Mouse (Mus musculus) intestine, postnatal 0 days (tissue): ENCODE data around the gene P2rx4. TPM values are rescaled to one million over a fixed set of nuclear protein-coding genes. Genes with fewer than 3 reads are reported as not detected.

Source experiments
- ATAC-seq: fragments of 200-750 bp; cut with Nextera tagmentation; 2 replicates; pipeline ENCODE4 v1.8.0; 2017; ENCODE audit warnings: mild to moderate bottlenecking, moderate TSS enrichment, moderate library complexity
- H3K27ac ChIP-seq: fragments of 300-500 bp; sonication (generic); 2 replicates; pipeline ENCODE4 v1.5.1; 2014; ENCODE audit warnings: mild to moderate bottlenecking, low read depth, low read length, moderate library complexity
- H3K27me3 ChIP-seq: fragments of 300-500 bp; sonication (generic); replicated peaks from 2 replicates; pipeline ENCODE4 v1.6.1; 2014; ENCODE audit warnings: low read length, mixed read lengths; ENCODE audit not compliant: control insufficient read depth, insufficient read depth
- H3K36me3 ChIP-seq: fragments of 300-500 bp; sonication (generic); 2 replicates; pipeline ENCODE4 v1.6.1; 2014; ENCODE audit warnings: mild to moderate bottlenecking, moderate library complexity; ENCODE audit not compliant: control insufficient read depth, insufficient read depth
- H3K4me1 ChIP-seq: fragments of 300-500 bp; sonication (generic); replicated peaks from 2 replicates; pipeline ENCODE4 v1.6.1; 2014; ENCODE audit warnings: antibody characterized with exemption, low read length, mixed read lengths; ENCODE audit not compliant: control insufficient read depth, insufficient read depth
- H3K4me2 ChIP-seq: fragments of 300-500 bp; sonication (generic); replicated peaks from 2 replicates; pipeline ENCODE4 v1.6.1; 2014; ENCODE audit warnings: low read depth, mild to moderate bottlenecking, moderate library complexity
- H3K4me3 ChIP-seq: fragments of 300-500 bp; sonication (generic); 2 replicates; pipeline ENCODE4 v1.5.1; 2014; ENCODE audit warnings: low read depth, low read length
- H3K9ac ChIP-seq: fragments of 300-500 bp; sonication (generic); 2 replicates; pipeline ENCODE4 v1.6.1; 2014; ENCODE audit warnings: mild to moderate bottlenecking, low read depth, low read length
- H3K9me3 ChIP-seq: fragments of 300-500 bp; sonication (generic); 2 replicates; pipeline ENCODE4 v1.6.1; 2016; ENCODE audit warnings: mixed run types; ENCODE audit not compliant: control insufficient read depth
- CTCF ChIP-seq: sonication (generic); IDR thresholded peaks from 2 replicates; pipeline ENCODE4 v1.5.1; 2016; ENCODE audit warnings: low read depth, mild to moderate bottlenecking, control low read depth, antibody characterized with exemption, moderate library complexity
- WGBS: fragments of 180-500 bp; shearing (Covaris S2); extraction: QIAGEN DNeasy Blood & Tissue Kit; methylation state at CpG from one replicate; pipeline ENCODE4 v1.1.7; 2014; 5-methylcytosine and 5-hydroxymethylcytosine counted together
- polyA plus RNA-seq: library from polyadenylated mRNA; unstranded; fragments of >200 nt; fragmentation: Nextera tagmentation; extraction: Ambion mirVana; gene quantifications from 2 replicates; pipeline ENCODE4 v1.2.1, GENCODE M21; 2015

Gene P2rx4
- polyA plus RNA-seq, 1 experiment from 2014 or later: 90.3 TPM

DNA sequence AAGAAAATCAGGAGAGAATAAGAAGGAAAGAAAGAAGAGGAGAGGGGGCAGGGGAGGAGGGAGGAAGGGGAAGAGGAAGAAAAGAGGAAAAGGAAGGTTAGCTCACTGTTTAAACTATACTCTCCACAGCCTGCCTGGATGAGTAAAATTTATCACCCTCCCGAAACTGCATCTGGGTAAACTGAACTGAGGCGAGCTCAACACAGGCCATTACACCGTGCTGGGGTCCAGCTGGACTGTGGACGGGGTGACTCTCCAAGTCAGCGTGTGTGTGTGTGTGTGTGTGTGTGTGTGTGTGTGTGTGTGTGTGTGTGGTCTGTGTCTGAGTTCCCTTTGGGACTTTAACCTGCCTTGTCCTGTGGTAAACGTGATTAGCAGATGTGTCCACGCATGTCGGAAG lies 31.3 kb upstream of the P2rx4 start:
- Histone ChIP-seq H3K4me3 (no peak overlapping the region), H3K9me3 (no peaks in the 10 kb centered on the region), H3K27me3 (no peaks in the 10 kb centered on the region), H3K4me2 (no peak overlapping the region), H3K4me1 (no peaks in the 10 kb centered on the region), H3K27ac (no peak overlapping the region), H3K36me3 (no peaks in the 10 kb centered on the region), H3K9ac (no peak overlapping the region)
- ATAC-seq: no peak
- TF ChIP-seq CTCF: no peak
- 66% methylated on average over 8 of the region's 8 CpGs for WGBS

DNA sequence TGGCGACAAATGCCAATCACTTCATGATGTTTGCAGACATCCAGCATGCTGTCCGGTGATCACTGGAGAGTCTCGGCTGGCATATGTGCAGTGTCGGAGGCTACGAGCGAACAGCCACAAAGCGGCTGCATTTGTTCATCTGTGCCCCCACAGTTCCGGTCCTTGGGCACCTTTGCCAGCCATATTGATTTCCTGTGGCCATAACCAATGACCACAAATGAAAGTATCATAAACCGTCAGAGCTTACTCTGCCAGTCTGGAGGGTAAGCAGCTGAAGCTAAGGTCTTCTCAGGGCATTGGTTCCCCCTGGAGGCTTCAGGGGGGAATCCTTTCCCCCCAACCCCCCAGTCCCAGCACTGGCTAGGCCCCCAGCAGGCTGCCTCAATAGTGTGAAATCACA lies 29.4 kb upstream of the P2rx4 start:
- Histone ChIP-seq H3K36me3 (no peaks in the 10 kb centered on the region), H3K4me3 (no peak overlapping the region), H3K27me3 (no peaks in the 10 kb centered on the region), H3K4me1 (no peaks in the 10 kb centered on the region), H3K9ac (no peak overlapping the region), H3K27ac (no peak overlapping the region), H3K9me3 (no peaks in the 10 kb centered on the region), H3K4me2 (no peak overlapping the region)
- WGBS: 88% methylated on average over 9 of the region's 9 CpGs
- TF ChIP-seq CTCF: no peak
- no peak for ATAC-seq

DNA sequence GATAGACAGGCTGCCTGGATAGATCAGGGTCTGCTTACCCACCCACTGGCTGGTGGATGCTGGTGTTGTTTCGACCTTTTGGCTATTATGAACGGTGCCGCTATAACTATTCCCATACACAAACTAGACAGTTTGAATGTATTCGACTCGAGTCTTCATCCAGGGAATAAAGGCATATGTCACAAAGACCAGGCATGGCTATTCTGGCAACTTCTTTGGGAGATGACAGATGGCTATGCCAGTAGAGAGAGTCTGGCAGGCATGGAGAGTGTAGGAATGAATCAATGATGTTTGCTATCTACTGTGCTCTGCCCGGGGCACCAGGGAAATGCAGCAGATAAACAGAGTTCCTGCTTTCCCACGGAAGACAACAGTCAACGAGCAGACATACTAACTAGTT lies 27.5 kb upstream of the P2rx4 start:
- H3K27me3 ChIP-seq: no peaks in the 10 kb centered on the region
- no peaks in the 10 kb centered on the region for H3K36me3 ChIP-seq
- WGBS: 85% methylated on average over 8 of the region's 8 CpGs
- no peak for TF ChIP-seq CTCF
- no peak overlapping the region for H3K4me2 ChIP-seq
- no peak for ATAC-seq
- H3K27ac ChIP-seq: no peak overlapping the region
- no peaks in the 10 kb centered on the region for H3K4me1 ChIP-seq
- H3K4me3 ChIP-seq: no peak overlapping the region
- no peaks in the 10 kb centered on the region for H3K9me3 ChIP-seq
- no peak overlapping the region for H3K9ac ChIP-seq

- peak; percentile 19; the same call in 1 of the 2 replicates for TF ChIP-seq CTCF
- Histone ChIP-seq H3K4me3 (no peak overlapping the region), H3K9me3 (no peaks in the 10 kb centered on the region), H3K27me3 (no peaks in the 10 kb centered on the region), H3K36me3 (no peaks in the 10 kb centered on the region), H3K27ac (no peak overlapping the region), H3K9ac (no peak overlapping the region), H3K4me1 (no peaks in the 10 kb centered on the region), H3K4me2 (no peak overlapping the region)
- no peak for ATAC-seq
- WGBS: 81% methylated on average over 12 of the region's 12 CpGs
These were observed 26.1 kb upstream of the P2rx4 start for GRCm38 (mm10) chr5:122681276-122681675.

DNA sequence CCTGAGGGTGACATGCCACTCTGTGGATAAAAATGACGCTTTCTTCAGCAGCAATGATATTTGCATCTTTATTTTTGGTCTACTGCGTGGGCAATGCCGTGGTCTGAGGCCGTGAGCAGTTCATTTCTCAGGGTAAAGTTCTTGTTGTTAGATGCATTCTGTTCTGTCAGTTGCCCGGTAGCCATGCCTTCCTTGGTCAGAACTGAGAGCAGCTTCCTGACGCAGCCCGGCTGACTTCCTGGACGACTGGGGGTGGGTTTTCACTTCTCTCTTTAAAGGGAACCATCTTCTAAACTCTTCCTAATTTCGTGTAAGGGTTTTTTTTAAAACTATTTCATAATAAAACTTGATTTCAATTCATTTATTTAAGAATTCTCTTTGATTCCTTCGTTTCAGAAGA lies 23.4 kb upstream of the P2rx4 start:
- WGBS: 70% methylated on average over 10 of the region's 10 CpGs
- TF ChIP-seq CTCF: no peak

DNA sequence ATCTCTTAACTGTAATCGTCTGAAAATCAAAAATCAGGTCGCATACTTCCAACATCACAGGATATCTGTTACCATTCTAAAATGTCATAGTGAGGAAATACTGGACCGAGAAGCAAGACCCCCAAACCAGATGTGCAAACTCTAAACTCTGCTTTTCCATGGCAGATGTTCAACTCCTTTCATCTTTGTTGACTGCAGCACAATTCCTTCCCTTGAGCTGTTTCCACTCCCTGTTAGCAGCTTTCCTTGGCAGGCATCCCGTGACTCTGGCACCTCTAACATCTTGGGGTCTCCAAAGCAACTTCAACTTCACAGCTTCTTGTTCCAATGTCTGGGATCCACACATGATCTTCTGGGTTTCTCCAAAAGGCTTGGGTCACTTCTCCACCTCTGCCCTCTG lies 20.0 kb upstream of the P2rx4 start:
- WGBS: 80% methylated on average over 4 of the region's 4 CpGs
- Histone ChIP-seq H3K4me1 (0 out of 2 replicates have a peak, but pooled peaks cover 3% of the 10 kb centered on the region), H3K4me2 (no peak overlapping the region), H3K9ac (no peak overlapping the region), H3K27me3 (no peaks in the 10 kb centered on the region), H3K4me3 (no peak overlapping the region), H3K9me3 (no peaks in the 10 kb centered on the region), H3K36me3 (no peaks in the 10 kb centered on the region), H3K27ac (no peak overlapping the region)
- no peak for TF ChIP-seq CTCF
- no peak for ATAC-seq

More for the DNA sequence above, 23.4 kb upstream of the P2rx4 start:
- no peak overlapping the region for H3K9ac ChIP-seq
- no peaks in the 10 kb centered on the region for H3K4me1 ChIP-seq
- H3K4me3 ChIP-seq: no peak overlapping the region
- H3K9me3 ChIP-seq: no peaks in the 10 kb centered on the region
- no peak overlapping the region for H3K4me2 ChIP-seq
- no peaks in the 10 kb centered on the region for H3K36me3 ChIP-seq
- H3K27ac ChIP-seq: no peak overlapping the region
- H3K27me3 ChIP-seq: no peaks in the 10 kb centered on the region
- ATAC-seq: no peak

DNA sequence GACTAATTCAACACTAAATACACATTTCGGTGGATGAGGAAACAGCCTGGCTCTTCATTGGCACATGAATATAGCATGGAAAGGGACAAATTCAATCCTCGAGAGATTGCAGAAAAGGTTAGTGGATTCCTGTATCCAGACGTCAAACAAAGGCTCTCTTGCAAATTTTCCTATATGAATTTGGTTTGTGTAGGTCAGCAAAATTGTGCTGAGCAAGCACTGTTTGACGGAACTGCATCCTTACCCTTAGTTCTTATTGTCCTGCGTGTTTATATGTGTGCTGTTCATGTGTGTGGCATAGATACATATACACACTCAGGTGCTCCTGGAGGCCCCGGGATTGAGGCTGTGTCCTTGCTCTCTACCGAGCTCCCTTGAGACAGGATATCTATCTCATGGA lies 18.2 kb upstream of the P2rx4 start:
- TF ChIP-seq CTCF: no peak
- ATAC-seq: no peak
- H3K27ac ChIP-seq: no peak overlapping the region
- 0 out of 2 replicates have a peak, but pooled peaks cover 3% of the 10 kb centered on the region for H3K4me1 ChIP-seq
- no peaks in the 10 kb centered on the region for H3K9me3 ChIP-seq
- no peaks in the 10 kb centered on the region for H3K27me3 ChIP-seq
- no peak overlapping the region for H3K4me2 ChIP-seq
- H3K4me3 ChIP-seq: no peak overlapping the region
- H3K36me3 ChIP-seq: no peaks in the 10 kb centered on the region
- WGBS: 72% methylated on average over 7 of the region's 7 CpGs
- no peak overlapping the region for H3K9ac ChIP-seq
